Mouse (Mus musculus) left cerebral cortex, postnatal 4 days (tissue): ENCODE measurements around the gene Tlx2. TPM values are rescaled to one million over a fixed set of nuclear protein-coding genes. Genes with fewer than 3 reads are reported as not detected.

Experiments used
- DNase-seq: peaks from one replicate; pipeline ENCODE4 v3.0.0-alpha.2; 2022
- intact Hi-C: fragments of 180-260 bp; cut with DNase I; formaldehyde crosslinking; loops from one replicate; pipeline ENCODE4 v1.15.1; 2025
- total RNA-seq, 2 experiments: library from RNA; stranded (reverse); gene quantifications; 2 replicates each; pipeline ENCODE4 v1.2.3; 2021

The Tlx2 gene
- total RNA-seq, 2 experiments from 2014 or later, result not detected

- intact Hi-C loops, result no loop called here
- DNase-seq, result no peak
Measured at GRCm38 (mm10) chr6:83098411-83098810, 28.3 kb upstream of the Tlx2 start.

GRCm38 (mm10) chr6:83095968-83096367 is 25.9 kb upstream of the Tlx2 start:
- intact Hi-C loops, result no loop called here
- DNase-seq, result no peak

- no peak for DNase-seq
- intact Hi-C loops, result no loop called here
Measured at GRCm38 (mm10) chr6:83092416-83093127, 22.5 kb upstream of the Tlx2 start.

GRCm38 (mm10) chr6:83087926-83088260 is 17.8 kb upstream of the Tlx2 start:
- intact Hi-C loops, result no loop called here
- DNase-seq, result no peak

- intact Hi-C loops, result no loop called here
- DNase-seq, result no peak
Measured at GRCm38 (mm10) chr6:83087205-83087925, 17.3 kb upstream of the Tlx2 start.

GRCm38 (mm10) chr6:83086121-83087035 is 16.3 kb upstream of the Tlx2 start, which contains the start of gene Lbx2:
Lbx2 (plus strand) TSS chr6:83086367.
- DNase-seq, result no peak
- intact Hi-C loops, result no loop called here

GRCm38 (mm10) chr6:83084477-83084876 is 14.4 kb upstream of the Tlx2 start:
- intact Hi-C loops, result no loop called here
- no peak for DNase-seq

GRCm38 (mm10) chr6:83083497-83083896 is 13.4 kb upstream of the Tlx2 start:
- intact Hi-C loops, result no loop called here
- DNase-seq, result no peak

GRCm38 (mm10) chr6:83080210-83080609 is 10.1 kb upstream of the Tlx2 start:
- intact Hi-C loops, result no loop called here
- DNase-seq, result no peak

- DNase-seq, result peak; percentile 100
- intact Hi-C loops, result no loop called here
Measured at GRCm38 (mm10) chr6:83078324-83078858, 8.3 kb upstream of the Tlx2 start.

- intact Hi-C loops, result no loop called here
- no peak for DNase-seq
Measured at GRCm38 (mm10) chr6:83077630-83078323, 7.7 kb upstream of the Tlx2 start, which contains the start of gene Pcgf1. Pcgf1 (plus strand) TSS chr6:83077869.

GRCm38 (mm10) chr6:83074979-83075378 is 4.9 kb upstream of the Tlx2 start:
- DNase-seq, result no peak
- intact Hi-C loops, result no loop called here

- intact Hi-C loops, result no loop called here
- DNase-seq, result no peak
Measured at GRCm38 (mm10) chr6:83071220-83071619, 1.1 kb upstream of the Tlx2 start.

GRCm38 (mm10) chr6:83070311-83071219 is 472 bp upstream of the Tlx2 start:
- intact Hi-C loops, result no loop called here
- no peak for DNase-seq

- DNase-seq, result no peak
Measured at GRCm38 (mm10) chr6:83069488-83070246, 426 bp downstream of the Tlx2 start.

GRCm38 (mm10) chr6:83068706-83069487 is 1.2 kb downstream of the Tlx2 start:
- intact Hi-C loops, result no loop called here
- no peak for DNase-seq

More at GRCm38 (mm10) chr6:83069488-83070246, 426 bp downstream of the Tlx2 start:
- intact Hi-C loops, result no loop called here

- intact Hi-C loops, result no loop called here
- DNase-seq, result no peak
Measured at GRCm38 (mm10) chr6:83068221-83068620, 1.9 kb downstream of the Tlx2 start.

GRCm38 (mm10) chr6:83066441-83066840 is 3.7 kb downstream of the Tlx2 start:
- intact Hi-C loops, result no loop called here
- DNase-seq, result no peak
